Mouse (Mus musculus): ENCODE measurements around the gene Rffl.

GRCm38 (mm10) chr11:82886559-82886958, 15.5 kb upstream of the Rffl start:
- no peak for TF ChIP-seq POLR2A (IDR thresholded peaks at IDR 0.05; ENCODE audit: borderline replicate concordance, extremely low read depth, insufficient read depth, insufficient read length, poor library complexity, severe bottlenecking)
- peak; percentile 7; the same call in 1 of the 2 replicates for TF ChIP-seq CTCF (IDR thresholded peaks at IDR 0.05; ENCODE audit: borderline replicate concordance, extremely low read depth, insufficient read depth, insufficient read length)

Measured in brain, embryonic 14.5 days (tissue).